Mouse (Mus musculus) gonadal fat pad, adult 2 months (tissue): ENCODE measurements at regions not wholly inside any gene's neighbourhood (a gene's known extent, or its start where the extent isn't known, plus 50 kb on each side); places are given as distances from the start of the nearest gene placed in this dataset.
"Not testable (repeated sequence)": the region's sequence is repeated elsewhere in the genome, so short reads cannot be mapped to it uniquely, and the experiment has no call there.

Source experiments
- DNase-seq: peaks from one replicate; pipeline ENCODE4 v3.0.0-alpha.2; 2012; ENCODE audit warnings: low read depth

GRCm38 (mm10) chr3:34709553-34709952, 59.3 kb downstream of the Sox2 start:
- no peak for DNase-seq

DNA sequence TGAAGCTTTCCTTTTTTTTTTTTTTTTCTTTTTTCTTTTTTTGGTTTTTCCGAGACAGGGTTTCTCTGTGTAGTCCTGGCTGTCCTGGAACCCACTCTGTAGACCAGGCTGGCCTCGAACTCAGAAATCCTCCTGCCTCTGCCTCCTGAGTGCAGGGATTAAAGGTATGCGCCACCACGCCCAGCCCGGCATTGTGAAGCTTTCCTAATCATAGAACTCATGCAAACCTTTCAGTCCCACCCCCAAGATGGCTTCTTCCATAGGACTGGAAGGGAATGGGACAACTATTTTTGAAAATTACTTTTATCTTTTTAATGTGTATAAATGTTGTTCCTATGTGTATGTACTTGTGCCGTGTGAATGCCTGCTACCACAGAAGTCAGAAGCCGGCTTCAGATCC, 61.9 kb downstream of the Sox2 start:
- not testable (repeated sequence) for DNase-seq

- no peak for DNase-seq
These were observed 72.3 kb downstream of the Sox2 start for GRCm38 (mm10) chr3:34722506-34722905.

- DNase-seq = no peak
These were observed 76.8 kb downstream of the Sox2 start for GRCm38 (mm10) chr3:34726955-34727354.

DNA sequence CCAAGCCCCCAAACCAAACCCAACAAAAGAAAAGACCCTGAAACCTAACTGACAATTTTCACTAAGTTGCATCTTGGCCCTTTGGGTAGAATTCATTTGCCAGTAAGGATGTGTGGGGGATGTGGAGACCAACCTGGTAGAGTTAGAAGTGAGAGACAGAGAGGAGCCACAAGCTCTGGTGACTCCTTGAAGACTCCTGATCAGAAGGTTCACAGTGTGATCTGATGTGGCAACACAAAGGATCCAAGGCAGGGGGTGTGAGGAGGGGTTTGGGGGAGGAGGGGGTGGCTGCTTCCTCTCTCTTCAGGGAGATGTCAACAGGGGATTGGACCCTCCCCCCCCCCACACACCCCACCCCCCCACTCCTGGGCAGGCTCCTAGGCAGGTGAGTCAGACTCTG, 78.1 kb downstream of the Sox2 start:
- DNase-seq = no peak

DNA sequence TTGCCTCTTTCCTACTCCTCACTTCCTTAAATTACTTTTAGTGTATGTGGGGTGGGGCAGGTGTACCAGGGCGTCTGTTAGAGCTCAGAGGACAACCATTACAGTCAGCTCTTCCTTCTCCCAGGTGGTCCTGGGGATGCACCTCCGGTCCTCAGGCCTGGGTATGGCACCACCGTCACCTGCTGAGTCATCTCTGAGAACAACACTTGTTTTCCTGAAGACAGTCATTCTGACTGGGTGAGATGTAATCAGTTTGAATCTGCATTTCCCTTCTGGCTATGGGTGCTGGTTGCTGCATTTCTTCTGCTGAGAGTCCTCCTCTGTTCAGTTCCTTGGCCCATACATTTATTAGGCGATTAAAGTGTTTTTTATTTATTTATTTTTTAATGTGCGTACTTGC, 84.8 kb downstream of the Sox2 start:
- no peak for DNase-seq

- DNase-seq = no peak
These were observed 87.8 kb downstream of the Sox2 start for GRCm38 (mm10) chr3:34738001-34738400.

GRCm38 (mm10) chr3:34738938-34739337, 88.7 kb downstream of the Sox2 start:
- no peak for DNase-seq

DNA sequence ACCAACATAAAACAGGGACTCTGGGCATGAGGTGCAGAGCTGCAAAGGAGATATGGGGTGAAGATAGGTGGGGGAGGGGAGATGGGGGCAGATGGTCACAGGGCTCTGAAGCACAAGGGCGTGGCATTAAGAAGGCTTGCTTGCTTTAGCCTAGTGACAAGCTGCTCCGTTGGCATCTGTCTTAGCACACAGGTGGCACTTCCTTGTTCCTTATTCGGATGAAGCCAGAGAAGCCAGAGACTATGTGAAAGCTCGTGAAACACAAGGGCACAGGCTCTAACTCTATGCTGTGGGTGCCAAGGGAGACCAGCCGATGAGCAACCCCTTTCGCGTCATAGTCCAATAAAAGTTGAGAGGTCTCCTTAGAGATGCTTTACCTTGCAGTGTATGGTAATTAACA, 89.5 kb downstream of the Sox2 start:
- DNase-seq = no peak

- no peak for DNase-seq
These were observed 89.9 kb downstream of the Sox2 start for GRCm38 (mm10) chr3:34740110-34740509.

DNA sequence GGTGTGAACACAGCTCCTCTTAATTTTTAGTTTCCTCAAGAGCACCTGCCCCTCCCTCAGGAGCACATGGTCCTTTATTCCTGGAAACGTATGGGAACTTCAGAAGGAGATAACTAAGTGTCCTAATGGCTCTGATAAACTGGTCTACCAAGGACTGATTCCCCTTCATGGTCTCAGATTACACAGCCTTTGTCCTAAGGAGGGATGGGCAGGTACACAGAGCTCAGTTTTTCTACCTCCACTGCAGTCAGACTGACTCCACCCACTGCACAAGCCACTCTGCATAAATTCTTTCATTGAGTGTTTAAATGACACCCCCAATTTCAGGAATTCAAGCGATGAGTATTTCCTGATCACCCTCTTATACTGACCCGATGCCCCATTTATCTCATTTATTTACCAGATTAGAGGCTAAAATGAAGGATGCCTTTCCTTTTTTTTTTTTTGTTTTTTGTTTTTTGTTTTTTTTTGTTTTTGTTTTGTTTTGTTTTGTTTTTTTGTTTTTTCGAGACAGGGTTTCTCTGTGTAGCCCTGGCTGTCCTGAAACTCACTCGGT, 95.1 kb downstream of the Sox2 start:
- DNase-seq = no peak

DNA sequence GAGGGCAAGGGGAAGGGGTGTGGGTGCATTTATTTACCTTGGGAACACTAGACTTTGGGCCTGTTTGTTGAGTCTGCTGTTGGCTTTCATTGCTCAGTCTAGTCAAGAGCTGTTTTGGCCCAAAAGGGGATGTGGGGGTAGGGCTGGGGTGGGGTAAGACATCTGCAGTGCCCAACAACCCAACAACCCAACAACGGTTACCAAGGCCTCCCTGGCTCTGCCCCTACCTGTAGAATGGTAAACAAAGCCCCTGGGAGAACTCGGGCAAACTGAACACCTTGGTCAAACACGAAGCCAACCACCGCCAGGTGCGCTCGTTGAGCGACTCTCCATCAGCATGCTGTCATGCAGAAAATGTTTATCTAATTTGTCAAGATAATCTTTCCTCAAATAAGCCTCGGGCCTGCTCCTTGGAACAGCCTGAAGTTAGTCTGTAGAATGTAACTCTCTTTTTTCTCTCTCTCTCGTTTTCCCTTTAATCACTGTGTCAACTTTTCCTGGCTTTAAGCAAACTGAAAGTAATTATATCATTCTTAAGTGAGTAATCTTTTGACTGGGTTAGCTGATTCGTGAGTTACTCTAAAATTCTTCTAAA, 97.4 kb downstream of the Sox2 start:
- no peak for DNase-seq

- DNase-seq = no peak
These were observed 99.8 kb downstream of the Sox2 start for GRCm38 (mm10) chr3:34749989-34750388.

DNA sequence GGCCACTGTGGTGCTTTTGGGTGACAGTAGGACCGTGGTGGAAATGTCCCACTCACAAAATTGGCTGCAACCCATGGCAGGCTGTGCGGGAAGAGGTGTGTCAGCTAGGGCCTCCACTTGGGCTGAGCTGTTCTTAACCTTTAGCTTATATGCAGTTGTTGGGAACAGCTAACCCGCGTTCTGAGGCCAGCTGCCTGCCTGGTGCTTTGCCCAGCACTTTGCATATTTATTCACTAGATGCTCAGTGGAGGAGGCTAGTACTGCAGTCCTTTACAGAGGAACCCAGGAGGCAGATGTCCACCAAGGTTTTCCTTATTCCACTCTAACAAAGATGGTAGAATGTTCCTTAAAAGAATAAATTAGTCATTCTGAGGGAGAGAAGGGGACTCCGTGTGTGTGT, 101.3 kb downstream of the Sox2 start:
- DNase-seq = no peak

DNA sequence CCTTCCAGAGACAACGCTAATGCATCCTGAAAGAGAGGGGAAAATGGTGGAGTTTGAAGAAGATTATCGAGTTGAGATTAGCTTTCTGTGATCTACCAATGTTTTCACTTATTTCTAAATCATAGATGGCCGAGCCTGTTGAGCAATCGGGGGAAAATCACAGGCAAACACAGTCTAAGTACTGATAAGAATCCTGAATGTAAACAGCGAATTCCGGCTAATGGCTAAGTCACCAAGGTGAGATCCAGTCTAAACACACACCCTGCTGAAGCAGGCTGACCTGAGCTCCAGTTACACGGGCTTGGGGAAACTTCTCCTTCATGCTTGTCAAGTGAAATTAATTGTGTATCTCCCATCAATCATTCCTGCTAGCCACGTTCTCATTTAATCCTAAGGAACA, 103.4 kb downstream of the Sox2 start:
- no peak for DNase-seq

- no peak for DNase-seq
These were observed 104.6 kb downstream of the Sox2 start for GRCm38 (mm10) chr3:34754781-34755180.

DNA sequence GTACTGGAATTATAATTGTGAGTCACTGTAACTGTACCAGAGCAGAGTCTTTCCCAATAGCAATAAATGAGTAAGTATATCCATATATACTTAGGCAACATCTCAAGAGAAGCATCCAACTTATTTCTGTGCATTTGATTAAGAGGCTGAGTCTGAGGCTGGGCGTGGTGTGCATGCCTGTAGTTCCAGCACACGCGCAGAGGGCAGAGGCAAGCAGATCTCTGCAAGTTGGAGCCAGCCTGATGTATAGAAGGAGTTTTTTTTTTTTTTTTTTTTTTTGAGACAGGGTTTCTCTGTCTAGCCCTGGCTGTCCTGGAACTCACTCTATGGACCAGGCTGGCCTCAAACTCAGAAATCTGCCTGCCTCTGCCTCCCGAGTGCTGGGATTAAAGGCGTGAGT, 105.1 kb downstream of the Sox2 start:
- not testable (repeated sequence) for DNase-seq

GRCm38 (mm10) chr3:34756632-34757031, 106.4 kb downstream of the Sox2 start:
- no peak for DNase-seq

- DNase-seq = no peak
These were observed 106.9 kb downstream of the Sox2 start for GRCm38 (mm10) chr3:34757130-34757529.

DNA sequence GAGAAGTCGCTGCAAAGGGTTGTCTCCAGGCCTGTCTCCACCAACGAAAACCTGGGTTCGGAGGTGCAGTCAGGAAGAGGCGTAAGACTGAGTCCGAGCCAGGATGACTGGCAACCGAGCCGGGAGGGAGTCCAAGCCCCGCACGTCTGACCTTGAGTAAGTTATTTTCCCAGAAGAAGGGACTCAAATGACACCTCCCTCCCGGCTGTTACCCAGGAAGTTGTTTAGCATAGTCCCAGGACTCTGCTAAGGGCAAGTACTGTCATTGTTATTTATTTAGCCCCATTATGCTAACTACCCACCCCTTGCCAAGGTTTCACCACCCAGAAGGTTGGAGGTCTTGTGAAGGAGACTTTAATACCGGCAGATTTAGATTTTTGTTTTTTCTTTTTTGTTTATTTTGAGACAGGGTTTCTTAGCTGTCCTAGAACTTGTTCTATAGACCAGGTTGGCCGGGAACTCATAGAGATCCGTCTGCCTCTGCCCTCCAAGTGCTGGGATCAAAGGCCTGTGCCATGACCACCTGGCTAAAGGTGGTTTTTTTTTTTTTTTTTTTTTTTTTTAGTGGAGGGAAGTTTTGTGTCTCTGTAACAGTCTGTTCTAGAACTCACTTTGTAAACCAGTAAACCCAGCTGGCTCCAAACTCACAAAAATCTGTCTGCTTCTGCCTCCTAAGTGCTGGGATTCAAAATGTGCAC, 107.8 kb downstream of the Sox2 start:
- no peak for DNase-seq

DNA sequence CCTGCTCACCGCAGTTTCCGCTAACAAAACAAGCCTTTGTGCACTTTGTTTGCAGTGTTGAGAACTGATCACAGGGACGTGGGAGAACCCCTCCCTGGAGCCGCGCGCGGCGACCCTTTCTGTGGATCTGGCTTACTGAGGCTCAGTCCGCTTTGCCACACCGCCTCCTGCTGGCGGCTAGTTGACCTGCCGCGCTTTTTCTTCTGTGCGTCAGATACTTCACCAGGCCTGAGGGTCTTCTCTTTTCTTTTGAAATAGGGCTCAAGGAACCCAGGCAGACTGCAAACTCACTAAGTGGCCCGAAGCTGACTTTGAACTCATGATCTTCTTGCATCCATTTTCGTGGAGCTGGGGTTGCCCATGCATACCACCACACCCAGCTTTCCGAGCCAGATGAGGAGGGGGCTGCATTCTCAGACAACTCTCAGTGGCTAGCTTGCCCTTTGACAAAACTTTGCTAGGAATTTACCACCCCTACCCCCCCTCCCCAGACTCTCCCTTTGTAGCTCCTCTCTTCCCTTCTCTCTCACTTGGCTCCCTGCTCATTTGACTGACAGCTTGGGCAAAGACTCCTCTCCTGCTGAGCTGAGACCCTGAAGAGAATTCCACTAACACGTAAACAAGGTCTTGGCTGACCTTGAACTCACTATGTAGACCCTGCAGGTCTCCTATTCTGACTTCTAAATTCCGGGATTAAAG, 109.9 kb downstream of the Sox2 start:
- no peak for DNase-seq

DNA sequence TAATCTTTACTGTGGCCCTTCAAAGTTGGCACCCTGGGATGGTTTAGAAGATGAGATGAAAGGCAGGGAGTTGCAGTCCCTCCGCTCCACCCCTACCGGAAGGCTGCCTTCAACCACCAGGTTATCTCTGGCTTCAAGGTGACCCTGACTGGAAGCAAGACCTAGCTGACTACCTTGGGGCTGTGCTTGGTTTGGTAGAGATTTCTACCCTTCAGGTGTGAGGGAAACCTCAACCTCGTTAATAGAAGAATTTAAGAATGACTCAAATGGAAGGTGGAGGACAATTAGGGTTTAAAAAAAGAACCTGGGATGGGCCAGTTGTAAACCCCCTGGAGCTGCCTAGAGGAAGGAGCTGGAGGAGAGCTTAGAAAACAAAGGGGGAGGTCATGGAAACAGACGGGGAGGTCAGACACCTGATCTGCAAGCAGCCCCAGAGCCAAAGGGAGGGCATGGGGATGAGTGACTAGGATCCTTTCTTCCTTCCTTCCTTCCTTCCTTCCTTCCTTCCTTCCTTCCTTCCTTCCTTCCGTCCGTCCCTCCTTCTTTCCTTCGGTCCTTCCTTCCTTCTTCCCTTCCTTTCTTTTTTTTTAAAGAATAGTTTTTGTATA, 111.1 kb downstream of the Sox2 start:
- DNase-seq = no peak

DNA sequence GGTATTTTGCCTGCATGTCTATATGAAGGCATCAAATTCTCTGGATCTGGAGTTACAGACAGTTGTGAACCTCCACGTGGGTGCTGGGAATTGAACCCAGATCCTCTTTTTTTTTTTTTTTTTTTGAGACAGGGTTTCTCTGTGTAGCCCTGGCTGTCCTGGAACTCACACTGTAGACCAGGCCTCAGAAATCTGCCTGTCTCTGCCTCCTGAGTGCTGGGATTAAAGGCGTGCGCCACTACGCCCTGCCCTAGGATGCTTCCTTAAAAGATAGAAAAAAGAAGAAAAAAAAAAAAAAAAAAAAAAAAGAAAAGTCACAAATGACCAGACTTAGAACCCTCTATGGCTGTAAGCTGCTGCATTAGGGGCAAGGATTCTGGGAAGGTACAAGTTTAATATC, 111.6 kb downstream of the Sox2 start:
- DNase-seq = no peak
